ENCODE assay signal across 8 mouse cellular contexts in the genomic region with DNA sequence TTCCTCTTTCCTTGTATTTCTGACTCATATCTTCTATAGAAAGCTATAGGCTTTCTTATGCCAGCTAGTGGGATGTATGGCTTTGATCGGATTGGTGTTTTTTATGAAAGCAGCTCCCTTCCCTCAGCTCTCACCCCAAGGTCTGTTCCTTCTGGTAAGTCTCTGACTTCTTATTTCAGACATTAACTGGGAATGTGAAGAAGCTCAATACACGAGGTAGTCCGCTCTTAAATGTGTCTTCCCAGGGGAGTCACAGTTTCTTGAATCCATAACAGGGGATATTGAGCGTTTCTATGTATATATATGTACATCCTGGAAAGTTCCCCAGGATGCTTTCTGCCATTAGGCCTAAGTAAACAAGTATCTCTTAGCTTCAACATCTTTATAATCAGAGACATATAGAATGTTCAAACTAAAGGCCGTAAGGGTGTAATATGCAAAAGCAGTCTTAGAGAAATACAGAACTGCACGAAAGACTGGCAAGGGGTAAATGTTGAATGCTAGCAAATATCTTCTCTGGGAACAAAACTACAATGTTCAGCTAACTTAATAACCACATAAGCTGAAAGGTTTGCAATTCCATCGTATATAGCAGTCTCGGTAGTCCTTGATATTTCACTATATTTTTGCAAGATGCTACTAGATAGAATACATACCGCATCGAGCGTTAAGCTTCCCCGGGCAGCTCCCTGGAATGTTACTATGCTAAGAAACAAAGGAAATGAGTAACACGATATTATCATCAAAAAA. TPM values are rescaled to one million over a fixed set of nuclear protein-coding genes. Genes with fewer than 3 reads are reported as not detected.
A peak's percentile ranks its signal among the peaks of the same experiment; 100 is the strongest.
DNase-seq lines count a peak whose midpoint lies in the region; ATAC-seq and TF ChIP-seq lines count a peak whose summit lies in the region.

No protein-coding gene starts in this region.

- 0 out of 2 replicates have a peak overlapping the region, but pooled peaks have one; percentile 29 for H3K27ac ChIP-seq in heart, embryonic 11.5 days (ENCODE audit: low read depth, low read length)
- H3K27ac ChIP-seq in CH12.LX (ENCODE audit: insufficient read depth, low read depth) = no peak overlapping the region
- peak overlapping the region; percentile 91 for H3K27ac ChIP-seq in forebrain, embryonic 10.5 days
- H3K27ac ChIP-seq in liver, embryonic 13.5 days = peak overlapping the region; percentile 74

- no peak for DNase-seq in heart, adult 18-20 months
- DNase-seq in CH12.LX (ENCODE audit: extremely low read depth) = no peak
- DNase-seq in forebrain, embryonic 10.5 days (ENCODE audit: extremely low spot score, low spot score) = no peak
- no peak for DNase-seq in liver, embryonic 13.5 days
- DNase-seq in gastrocnemius, postnatal 14 days = no peak
- no peak for DNase-seq in lung, adult 18-20 months

- peak overlapping the region; percentile 74 for H3K9ac ChIP-seq in heart, embryonic 11.5 days (ENCODE audit: low read depth, low read length)
- peak overlapping the region; percentile 89 for H3K9ac ChIP-seq in CH12.LX (ENCODE audit: insufficient read depth, low read depth)
- peak overlapping the region; percentile 79 for H3K9ac ChIP-seq in liver, embryonic 13.5 days

- intact Hi-C loops in gastrocnemius, postnatal 14 days (cut with DNase I; ENCODE audit: low total_unique reads) = no loop called here

- no peaks in the 10 kb centered on the region for H3K36me3 ChIP-seq in heart, embryonic 11.5 days (ENCODE audit: control insufficient read depth, insufficient read depth, low read length)
- H3K36me3 ChIP-seq in CH12.LX (replicated peaks in 1 of 2; ENCODE audit: control insufficient read depth in 1 of 2, insufficient read depth in 1 of 2, low read length in 1 of 2) = peaks cover 0 to 6% of the 10 kb centered on the region in 2 experiments
- H3K36me3 ChIP-seq in forebrain, embryonic 10.5 days (replicated peaks) = peaks cover 16% of the 10 kb centered on the region
- 0 out of 2 replicates have a peak, but pooled peaks cover 5% of the 10 kb centered on the region for H3K36me3 ChIP-seq in liver, embryonic 13.5 days

- in situ Hi-C loops in CH12.LX (cut with MboI; ENCODE audit: low pct_ligation_motif_present, low pct_unique_long_range_greater_than_20kb, low sequenced_read_pairs) = no loop called here

- peak overlapping the region; percentile 61 for H3K4me2 ChIP-seq in heart, embryonic 11.5 days
- H3K4me2 ChIP-seq in CH12.LX (ENCODE audit: insufficient read depth, low read depth, poor library complexity, severe bottlenecking) = peak overlapping the region; percentile 99
- peak overlapping the region; percentile 67 for H3K4me2 ChIP-seq in liver, embryonic 13.5 days

- no peak for TF ChIP-seq RAD21 in CH12.LX (IDR thresholded peaks at IDR 0.05; ENCODE audit: low read depth, low read length)

- dilution Hi-C loops in CH12.LX (cut with MboI; ENCODE audit: extremely low pct_ligation_motif_present, extremely low pct_unique_long_range_greater_than_20kb, low sequenced_read_pairs) = no loop called here

- peaks cover 9% of the 10 kb centered on the region for H3K79me2 ChIP-seq in CH12.LX (replicated peaks; ENCODE audit: control insufficient read depth, extremely low read depth, insufficient read depth, poor library complexity, severe bottlenecking)

- H3K9me3 ChIP-seq in heart, embryonic 11.5 days (replicated peaks; ENCODE audit: control insufficient read depth, low read length) = no peaks in the 10 kb centered on the region
- no peaks in the 10 kb centered on the region for H3K9me3 ChIP-seq in CH12.LX (replicated peaks; ENCODE audit: low read length)
- no peaks in the 10 kb centered on the region for H3K9me3 ChIP-seq in forebrain, embryonic 10.5 days
- H3K9me3 ChIP-seq in liver, embryonic 13.5 days (replicated peaks) = no peaks in the 10 kb centered on the region

- H3K4me1 ChIP-seq in heart, embryonic 11.5 days (ENCODE audit: control insufficient read depth, insufficient read depth, low read length) = no peaks in the 10 kb centered on the region
- peaks cover 8 to 71% of the 10 kb centered on the region in 2 experiments for H3K4me1 ChIP-seq in CH12.LX (ENCODE audit: control insufficient read depth in 1 of 2, insufficient read depth in 2 of 2)
- H3K4me1 ChIP-seq in forebrain, embryonic 10.5 days = peaks cover 21% of the 10 kb centered on the region
- peaks cover 42% of the 10 kb centered on the region for H3K4me1 ChIP-seq in liver, embryonic 13.5 days (replicated peaks)

- no peak for TF ChIP-seq CTCF in CH12.LX (conservative IDR thresholded peaks at IDR 0.05 in 1 of 2, IDR thresholded peaks at IDR 0.05 in 1 of 2; ENCODE audit: low read depth in 2 of 2, low read length in 2 of 2)

- peak; percentile 27; the same call in 1 of the 2 replicates for TF ChIP-seq EP300 in CH12.LX (IDR thresholded peaks at IDR 0.05; ENCODE audit: low read length)

- H3K4me3 ChIP-seq in heart, embryonic 11.5 days (ENCODE audit: low read depth, low read length) = peak overlapping the region; percentile 81
- H3K4me3 ChIP-seq in CH12.LX (replicated peaks in 1 of 3; ENCODE audit: low read depth in 2 of 3, low read length in 2 of 3, poor library complexity in 1 of 3) = peak overlapping the region; percentile 56 to 71 (median 56)
- H3K4me3 ChIP-seq in forebrain, embryonic 10.5 days = peak overlapping the region; percentile 71
- H3K4me3 ChIP-seq in liver, embryonic 13.5 days (replicated peaks) = peak overlapping the region; percentile 86

- no peak for TF ChIP-seq POLR2A in CH12.LX (IDR thresholded peaks at IDR 0.05; ENCODE audit: low read depth, low read length)

- H3K27me3 ChIP-seq in heart, embryonic 11.5 days (ENCODE audit: control insufficient read depth, insufficient read depth, low read length) = no peaks in the 10 kb centered on the region
- H3K27me3 ChIP-seq in CH12.LX (replicated peaks) = no peaks in the 10 kb centered on the region
- H3K27me3 ChIP-seq in forebrain, embryonic 10.5 days (ENCODE audit: poor library complexity, severe bottlenecking) = no peaks in the 10 kb centered on the region
- no peaks in the 10 kb centered on the region for H3K27me3 ChIP-seq in liver, embryonic 13.5 days

- 42% methylated on average over 13 of the region's 13 CpGs for WGBS in heart, embryonic 11.5 days (ENCODE audit: insufficient replicate concordance)
- 60% methylated on average over 13 of the region's 13 CpGs for WGBS in forebrain, embryonic 10.5 days
- WGBS in liver, embryonic 13.5 days (ENCODE audit: insufficient replicate concordance) = 30% methylated on average over 13 of the region's 13 CpGs

- no peak; the same call in 1 of the 2 replicates for ATAC-seq in heart, embryonic 11.5 days (replicated peaks; ENCODE audit: insufficient number of reproducible peaks, low FRiP score, low TSS enrichment)
- ATAC-seq in liver, embryonic 13.5 days (ENCODE audit: low read depth) = no peak
- no peak for ATAC-seq in megakaryocyte progenitor cell, adult 5-6 weeks (replicated peaks; ENCODE audit: poor library complexity)

TF ChIP-seq in CH12.LX, 34 proteins besides CTCF, POLR2A, EP300 and RAD21:
- TF ChIP-seq SIN3A (IDR thresholded peaks at IDR 0.05; ENCODE audit: low read length) (no peak), CHD1 (IDR thresholded peaks at IDR 0.05; ENCODE audit: low read depth, low read length) (0 out of 2 replicates have a peak, but pooled peaks have one; percentile 14), ETS1 (conservative IDR thresholded peaks at IDR 0.05; ENCODE audit: low read depth, low read length) (0 out of 2 replicates have a peak, but pooled peaks have one; percentile 14)

RNA-seq across cellular contexts. Expression of gene Fbxo48, which starts 0.8 kb away (rescaled TPM):
- polyA plus RNA-seq in heart, embryonic 11.5 days (2014; fragmentation: Nextera tagmentation; extraction: Ambion mirVana) = 1.7 and 1.8 TPM in 2 replicates
- under 1 TPM in 1 of 2 experiments, not detected in 1; 0.25 TPM for total RNA-seq in heart, adult 18-20 months (2021)
- total RNA-seq in CH12.LX (2012; rRNA removed) (5.8 and 7.0 TPM in 2 replicates), CH12.LX (2014; rRNA removed) (6.5 and 9.0 TPM in 2 replicates)
- polyA plus RNA-seq in CH12.LX (2012; ENCODE audit: insufficient read length, low read depth) = 10.3 and 11.1 TPM in 2 replicates
- 2.2 TPM in 2 replicates for polyA plus RNA-seq in forebrain, embryonic 10.5 days (2016; fragmentation: Nextera tagmentation; extraction: Ambion mirVana)
- polyA plus RNA-seq in liver, embryonic 13.5 days (2015; fragmentation: Nextera tagmentation; extraction: Ambion mirVana) = 1.8 TPM in 2 replicates
- 7.6 and 12.7 TPM in 2 replicates for total RNA-seq in megakaryocyte progenitor cell, adult 5-6 weeks (2015)
- 8.1 and 10.3 TPM in 2 replicates for total RNA-seq in megakaryocyte progenitor cell, adult 5-6 weeks (2017)
- under 1 TPM; 0.16 to 0.42 TPM for total RNA-seq in gastrocnemius, postnatal 14 days (2021)

Comparison
In these comparisons a context has a peak if more than half of its experiments do, and no peak if none do; other contexts are left out.
1. RNA of gene Fbxo48, which starts 0.8 kb away (total RNA-seq): 7.6 to 12.7 TPM in megakaryocyte progenitor cell, adult 5-6 weeks and 5.8 to 9.0 TPM in CH12.LX; 0.16 to 0.42 TPM in gastrocnemius, postnatal 14 days and 0.25 TPM in heart, adult 18-20 months; every median in the first group is over 4 times any median in the second.
2. Peak in every context shown above with its lines, with median percentiles within 50 percentile points of each other: H3K4me2 ChIP-seq, H3K4me3 ChIP-seq and H3K9ac ChIP-seq.